Mouse (Mus musculus) G1E-ER4 (cell line): ENCODE data around the gene Fam25c. TPM values are rescaled to one million over a fixed set of nuclear protein-coding genes. Genes with fewer than 3 reads are reported as not detected.

Source experiments
- GATA1 ChIP-seq: IDR thresholded peaks from one replicate; pipeline ENCODE4 v1.8.0; 2012; ENCODE audit warnings: low read length, inconsistent platforms
- polyA plus RNA-seq: library from polyadenylated mRNA; stranded (reverse); fragments of >175 nt; gene quantifications from 2 replicates; pipeline ENCODE4 v1.2.3, GENCODE M21; 2012

The Fam25c gene
- polyA plus RNA-seq, 1 experiment, result not detected

DNA sequence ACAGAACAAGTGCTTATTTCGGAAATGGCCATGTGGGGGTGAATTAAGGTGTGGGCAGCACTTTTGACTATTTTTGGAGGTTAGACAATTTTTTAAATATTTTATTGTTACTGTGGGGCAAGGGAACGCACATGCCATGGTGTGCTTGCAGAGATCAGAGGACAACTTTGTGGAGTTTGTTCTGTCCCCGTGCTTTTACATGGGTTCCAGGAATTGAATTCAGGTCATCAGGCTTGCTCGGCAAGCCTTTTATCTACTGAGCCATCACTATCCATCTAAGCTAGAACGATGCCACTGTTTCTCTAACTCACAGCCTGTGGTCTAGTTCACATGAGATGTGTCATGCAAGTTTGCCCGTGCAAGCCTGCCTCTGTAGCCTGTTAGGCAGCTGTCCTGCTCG lies 6.9 kb downstream of the Fam25c start:
- no peak for TF ChIP-seq GATA1

DNA sequence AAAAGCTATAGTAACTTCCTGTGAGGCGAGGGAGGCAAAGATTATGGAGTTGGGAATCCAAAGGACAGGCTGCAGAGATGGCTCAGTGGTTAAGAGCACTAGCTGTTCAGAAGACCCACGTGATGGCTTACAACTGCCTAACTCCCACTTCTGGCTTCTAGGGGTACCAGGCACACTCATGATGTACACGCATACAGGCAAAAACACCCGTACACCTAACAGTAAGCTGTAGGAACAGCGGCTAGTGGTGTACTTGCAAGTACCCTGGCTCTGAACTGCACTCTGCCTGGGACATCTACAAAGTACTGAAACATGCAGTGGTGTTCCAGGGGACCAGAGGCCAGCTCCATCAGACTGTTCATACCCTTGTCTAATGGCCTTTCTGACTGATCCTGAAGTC lies 8.1 kb downstream of the Fam25c start:
- TF ChIP-seq GATA1, result no peak

DNA sequence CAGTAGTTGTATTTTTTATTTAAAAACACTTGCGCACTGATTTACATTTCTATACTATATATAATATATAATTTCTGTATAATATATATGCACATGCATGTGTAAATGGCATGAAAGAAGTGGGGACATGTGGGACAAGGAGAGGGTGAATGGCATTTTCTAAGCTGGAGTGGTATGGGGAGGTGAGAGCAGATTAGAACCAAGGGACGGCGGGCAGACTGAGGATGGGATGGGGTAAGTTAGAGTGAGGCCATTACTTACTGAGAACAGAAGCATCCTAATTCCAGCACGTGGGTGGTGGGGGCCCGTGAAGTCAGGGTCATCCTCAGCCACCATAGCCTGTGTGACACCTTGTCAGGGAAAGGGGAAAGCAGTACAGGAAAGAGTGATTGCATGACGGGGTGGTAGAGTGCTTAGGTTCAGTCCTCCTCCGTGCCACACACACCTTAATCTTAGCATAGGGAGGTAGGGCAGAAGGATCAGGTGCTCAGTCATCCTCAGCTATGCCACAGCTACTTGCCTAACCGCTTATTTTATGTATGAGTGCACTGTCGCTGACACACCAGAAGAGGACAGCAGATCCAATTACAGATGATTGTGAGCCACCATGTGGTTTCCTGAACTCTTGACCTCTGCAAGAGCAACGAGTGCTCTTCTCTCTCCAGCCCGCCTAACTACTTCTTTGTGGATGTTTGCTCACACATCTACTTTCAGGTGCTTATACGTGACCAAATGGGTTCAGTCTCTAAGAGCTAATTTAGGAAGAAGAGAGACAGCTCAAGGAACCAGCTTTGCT lies 9.3 kb downstream of the Fam25c start:
- TF ChIP-seq GATA1, result no peak

DNA sequence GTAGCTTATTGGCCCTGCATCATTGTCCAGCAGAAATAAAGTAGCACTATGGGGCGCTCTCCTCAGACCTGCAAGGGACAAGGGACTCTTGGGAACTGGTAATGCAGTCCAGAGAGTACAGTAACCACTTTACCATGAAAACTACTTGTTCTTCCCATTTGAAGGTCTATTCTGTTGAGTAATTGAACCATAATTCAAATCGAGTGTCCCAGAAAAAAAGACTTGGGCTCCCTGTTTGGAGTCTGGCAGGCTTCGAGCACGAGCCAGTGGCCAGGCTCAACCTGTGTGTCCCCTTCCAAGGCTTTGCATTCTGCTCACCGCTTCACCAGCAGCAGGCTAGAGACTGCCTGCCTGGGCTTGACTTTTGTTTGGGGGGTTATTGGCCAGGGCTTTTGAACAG lies 10.9 kb downstream of the Fam25c start:
- TF ChIP-seq GATA1, result no peak

DNA sequence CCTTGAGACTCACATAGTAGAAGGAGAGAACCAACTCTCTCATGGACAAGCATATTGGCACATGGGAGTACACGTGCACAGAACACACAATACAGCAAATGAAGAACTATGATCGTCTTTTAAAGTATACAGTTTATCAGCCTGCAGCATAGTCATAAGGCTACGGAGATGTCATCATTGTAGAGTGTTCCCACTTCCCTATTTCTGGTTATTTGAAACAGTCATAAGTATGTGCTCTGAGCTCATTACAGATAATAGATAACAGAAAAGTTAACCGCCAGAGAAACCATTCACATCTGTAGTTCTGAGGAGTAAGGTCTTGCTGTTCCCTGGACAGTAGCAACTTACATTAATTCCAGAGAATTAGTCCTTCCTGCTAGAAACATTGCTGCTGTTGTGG lies 12.2 kb downstream of the Fam25c start:
- TF ChIP-seq GATA1, result no peak

DNA sequence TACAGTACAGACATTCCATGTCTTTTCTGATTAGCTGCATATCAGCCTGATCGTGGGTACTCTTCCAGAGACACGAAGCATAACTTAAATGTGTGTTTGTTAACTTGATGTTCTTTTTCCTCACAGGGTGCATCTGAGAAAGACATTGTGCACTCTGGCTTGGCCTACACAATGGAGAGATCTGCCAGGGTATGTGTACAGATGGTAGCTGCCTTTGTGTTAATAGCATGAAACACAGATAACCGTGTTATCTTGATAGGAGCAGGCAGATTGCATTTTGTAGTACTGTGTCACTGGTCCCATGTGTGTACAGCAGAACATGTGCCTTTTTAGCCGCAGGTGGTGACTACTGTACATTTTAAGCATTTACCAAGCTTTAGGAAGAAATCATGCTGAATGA lies 13.2 kb downstream of the Fam25c start:
- no peak for TF ChIP-seq GATA1

DNA sequence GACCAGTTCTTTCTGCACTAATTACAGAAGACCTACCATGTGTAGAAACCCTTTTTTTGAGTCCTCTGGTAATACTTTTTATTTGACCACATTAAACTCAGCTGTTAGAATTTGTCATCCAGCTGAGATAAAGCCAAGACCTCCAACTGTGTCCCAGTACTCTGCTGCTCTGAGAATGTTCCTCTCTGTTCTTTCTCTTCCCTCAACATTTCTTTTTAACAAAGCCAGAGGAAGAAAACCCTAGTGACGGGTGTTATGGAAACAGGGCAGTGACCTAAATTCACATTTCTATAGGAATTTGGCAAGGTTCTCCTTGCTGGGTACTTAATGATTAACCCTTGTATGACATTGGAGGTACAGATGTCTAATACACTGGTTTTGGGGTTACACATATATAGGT lies 15.8 kb downstream of the Fam25c start:
- no peak for TF ChIP-seq GATA1

DNA sequence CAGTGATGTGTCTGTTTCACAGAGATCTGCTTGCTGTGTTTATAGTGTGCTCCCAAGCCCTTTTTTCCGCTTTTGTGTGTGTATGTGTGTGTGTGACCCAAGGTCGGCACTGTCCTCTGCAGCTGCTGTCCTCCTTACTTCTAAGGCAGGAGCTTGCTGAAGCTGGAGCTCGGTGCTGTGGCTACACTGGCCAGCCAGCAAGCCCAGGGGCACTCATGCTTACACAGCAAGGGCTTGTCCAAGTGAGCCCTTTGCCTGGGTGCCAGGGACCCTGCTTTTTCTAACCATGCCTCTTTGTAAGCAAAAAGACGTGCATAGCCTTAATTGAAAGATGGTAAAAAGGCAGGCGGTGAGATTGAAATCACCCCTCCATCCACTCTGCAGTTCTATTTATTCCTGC lies 22.8 kb downstream of the Fam25c start:
- no peak for TF ChIP-seq GATA1

DNA sequence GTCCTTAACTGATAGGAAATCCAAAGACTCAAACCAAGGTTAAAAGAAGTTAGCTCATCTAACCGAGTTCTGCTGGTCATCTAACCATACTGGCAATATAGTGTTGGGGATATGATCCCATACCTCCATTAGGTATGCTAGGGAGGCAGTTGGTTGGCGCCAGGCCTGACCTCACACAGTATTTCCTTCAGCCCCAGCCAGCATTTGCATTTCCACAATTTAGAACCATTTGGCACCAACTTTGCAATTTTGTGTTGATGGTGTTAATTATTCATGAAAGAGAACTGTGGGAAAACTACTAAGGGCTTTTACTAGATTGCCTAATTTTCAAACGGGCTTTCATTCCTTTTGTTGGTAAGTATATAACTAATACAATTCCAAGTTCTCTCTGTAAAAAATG lies 23.3 kb downstream of the Fam25c start:
- no peak for TF ChIP-seq GATA1

DNA sequence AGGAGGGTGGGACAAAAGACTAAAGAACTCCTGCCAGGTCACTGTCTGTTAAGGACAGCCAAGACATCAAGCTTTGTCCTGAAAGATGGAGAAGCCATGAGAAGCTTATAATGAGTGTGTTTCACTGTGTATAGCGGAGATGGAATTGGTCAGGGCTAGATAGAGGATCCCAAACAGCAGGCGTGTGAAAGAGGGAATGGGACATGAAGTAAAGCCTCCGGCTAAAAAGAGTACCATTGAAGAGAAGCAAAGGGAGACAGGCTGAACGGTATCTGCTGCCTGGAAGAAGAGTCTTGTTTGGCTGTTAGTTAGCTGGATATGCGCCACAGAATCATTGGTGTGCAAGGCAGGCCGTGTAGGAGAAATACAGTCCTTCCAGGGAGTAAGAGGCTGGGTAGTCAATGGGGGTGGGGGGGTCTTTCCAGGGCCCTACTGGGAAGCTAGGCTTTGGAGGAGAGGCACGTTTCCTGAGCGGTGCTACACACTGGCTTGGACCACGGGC lies 24.5 kb downstream of the Fam25c start:
- TF ChIP-seq GATA1, result no peak

DNA sequence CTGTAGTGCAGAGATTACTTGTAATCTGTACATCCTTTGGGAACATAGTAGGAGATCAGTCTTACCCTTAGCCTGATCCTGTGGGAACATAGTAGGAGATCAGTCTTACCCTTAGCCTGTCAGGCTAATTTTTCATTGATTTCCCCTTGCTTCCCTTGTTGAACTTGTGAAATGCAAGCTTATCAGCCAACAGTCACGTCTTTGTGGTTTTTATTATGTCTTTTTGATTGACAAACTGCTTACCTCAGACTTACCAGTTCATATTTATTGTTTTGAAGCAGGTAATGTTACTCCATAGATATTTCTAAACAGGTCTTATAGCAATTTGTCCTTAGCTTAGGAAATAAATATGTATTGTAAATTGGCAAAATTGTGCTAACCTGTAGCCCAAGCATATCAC lies 27.6 kb downstream of the Fam25c start:
- TF ChIP-seq GATA1, result no peak

DNA sequence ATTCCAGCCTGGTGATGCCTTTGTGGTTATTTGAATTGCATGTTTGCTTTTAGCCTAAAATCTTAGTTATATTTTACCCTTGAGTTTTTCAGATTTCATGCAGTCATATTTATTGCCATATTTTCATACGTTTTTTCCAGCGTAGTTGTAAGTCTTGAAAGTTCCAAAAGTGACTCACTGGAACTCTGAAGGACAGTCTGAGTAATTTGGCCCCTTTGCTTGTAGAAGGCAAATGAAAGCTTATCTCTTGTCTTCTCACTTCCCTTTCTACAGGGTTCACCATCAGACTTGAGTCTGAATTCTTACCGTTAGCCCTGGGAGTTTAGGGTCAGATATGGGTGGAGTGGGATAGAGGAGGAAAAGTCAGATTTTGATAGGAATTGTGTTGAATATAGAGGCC lies 28.6 kb downstream of the Fam25c start:
- no peak for TF ChIP-seq GATA1

DNA sequence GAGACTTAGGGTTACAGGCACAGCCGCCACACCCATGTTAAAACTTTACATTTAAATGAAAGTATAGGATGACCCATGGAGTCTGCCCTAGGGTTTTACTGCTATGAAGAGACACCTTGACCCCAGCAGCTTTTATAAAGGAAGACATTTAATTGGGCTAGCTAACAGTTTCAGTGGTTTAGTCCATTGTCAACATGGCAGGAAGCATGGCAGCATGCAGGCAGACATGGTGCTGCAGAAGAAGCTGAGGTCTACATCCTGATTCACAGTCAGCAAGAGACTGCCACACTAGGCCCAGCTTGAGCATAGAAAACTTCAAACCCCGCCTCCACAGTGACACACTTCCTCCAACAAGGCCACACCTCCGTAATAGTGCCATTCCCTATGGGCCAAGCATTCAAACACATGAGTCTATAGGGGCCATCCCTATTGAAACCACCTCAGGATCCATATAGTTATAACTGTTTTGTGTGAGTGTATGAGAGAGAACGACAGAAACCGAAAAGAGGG lies 31.6 kb downstream of the Fam25c start:
- TF ChIP-seq GATA1, result no peak

DNA sequence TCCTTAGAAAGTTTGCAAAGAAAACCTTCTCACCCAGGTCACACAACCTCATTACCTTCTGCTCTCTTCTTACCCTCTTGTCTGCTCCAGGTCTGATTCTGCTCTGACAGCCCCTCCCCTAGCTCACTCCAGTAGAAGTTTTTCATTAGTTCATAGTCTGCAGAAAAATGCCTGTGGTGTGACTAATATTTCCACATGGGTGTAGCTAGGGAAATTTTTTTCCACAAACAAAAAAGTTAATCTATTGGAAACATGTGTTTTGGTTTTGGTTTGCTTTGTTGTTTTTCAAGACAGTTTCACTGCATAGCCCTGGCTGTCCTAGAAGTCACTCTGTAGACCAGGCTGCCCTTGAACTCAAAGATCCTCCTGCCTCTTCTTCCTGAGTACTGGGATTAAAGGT lies 37.1 kb downstream of the Fam25c start:
- no peak for TF ChIP-seq GATA1

DNA sequence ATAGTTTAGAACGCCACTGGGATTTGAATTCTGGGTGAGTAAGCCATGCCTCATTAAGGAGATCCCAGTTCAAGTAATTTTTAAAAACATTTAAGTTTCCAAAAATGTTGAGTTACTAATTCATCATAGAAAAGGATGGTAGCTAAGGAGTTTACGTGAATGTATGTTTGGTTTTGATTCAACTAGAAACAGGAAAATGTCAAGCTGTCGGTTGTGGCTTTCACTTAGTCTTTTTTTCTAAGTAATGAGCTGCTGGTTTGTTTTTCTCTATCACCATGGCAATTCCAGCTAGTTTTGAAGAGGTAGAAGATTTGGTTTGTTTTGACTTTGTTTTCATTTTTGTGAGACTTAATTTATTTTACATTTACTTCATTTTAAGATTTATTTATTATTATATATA lies 37.8 kb downstream of the Fam25c start:
- TF ChIP-seq GATA1, result no peak

DNA sequence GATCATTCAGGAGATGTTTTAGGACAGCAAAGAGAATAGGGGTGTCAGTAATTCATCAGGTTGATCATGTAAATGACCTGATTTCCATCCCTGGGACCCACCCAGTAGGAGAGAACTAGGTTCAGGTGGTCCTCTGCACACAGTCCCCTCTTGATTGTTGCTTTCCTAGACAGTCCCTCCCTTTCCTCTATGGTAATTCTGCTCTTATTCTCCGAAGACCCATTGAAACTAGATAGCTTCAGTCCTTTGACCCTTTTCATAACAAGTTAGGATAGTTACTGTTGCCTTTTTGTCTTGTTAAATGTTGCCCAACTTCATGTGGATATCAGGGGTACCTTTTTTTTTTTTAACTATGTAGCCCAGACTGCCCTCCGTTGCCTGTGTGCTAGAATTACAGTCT lies 38.9 kb downstream of the Fam25c start:
- TF ChIP-seq GATA1, result no peak

DNA sequence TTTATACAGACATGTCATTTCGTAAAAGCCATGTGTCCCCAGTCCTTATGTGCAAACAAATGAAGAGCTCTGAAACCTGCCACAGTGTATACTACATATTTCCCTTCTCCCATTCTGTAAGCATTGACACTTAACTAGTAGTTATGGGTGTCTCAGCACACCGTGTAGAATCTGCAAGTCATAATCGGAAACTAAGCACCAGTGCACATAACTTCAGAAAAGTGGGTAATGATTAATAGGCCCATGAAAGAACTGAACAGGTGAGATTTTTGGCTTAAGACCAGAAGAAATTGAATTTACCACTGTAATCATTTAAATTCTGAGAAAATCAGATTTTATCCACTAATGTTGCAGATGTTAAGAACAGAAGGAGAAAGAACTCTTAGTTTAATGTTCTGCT lies 40.4 kb downstream of the Fam25c start:
- no peak for TF ChIP-seq GATA1
